Mouse (Mus musculus) right cerebral cortex, postnatal 14 days (tissue): ENCODE data around the gene Sgms1.

Experiments used
- DNase-seq: peaks from one replicate; pipeline ENCODE4 v3.0.0; 2022

The Sgms1 gene

GRCm38 (mm10) chr19:32353447-32353846 lies 36.1 kb downstream of the Sgms1 start:
- no peak for DNase-seq

- DNase-seq: no peak
Measured at GRCm38 (mm10) chr19:32348955-32349654, 40.4 kb downstream of the Sgms1 start.

GRCm38 (mm10) chr19:32347491-32347890 lies 42.0 kb downstream of the Sgms1 start:
- DNase-seq: no peak

- DNase-seq: no peak
Measured at GRCm38 (mm10) chr19:32346624-32347341, 42.7 kb downstream of the Sgms1 start.

- no peak for DNase-seq
Measured at GRCm38 (mm10) chr19:32346176-32346575, 43.3 kb downstream of the Sgms1 start.

GRCm38 (mm10) chr19:32345181-32345745 lies 44.3 kb downstream of the Sgms1 start:
- DNase-seq: no peak

GRCm38 (mm10) chr19:32344738-32345121 lies 44.8 kb downstream of the Sgms1 start:
- DNase-seq: no peak

- no peak for DNase-seq
Measured at GRCm38 (mm10) chr19:32343937-32344737, 45.4 kb downstream of the Sgms1 start.

GRCm38 (mm10) chr19:32342436-32342835 lies 47.1 kb downstream of the Sgms1 start:
- DNase-seq: no peak

- DNase-seq: no peak
Measured at GRCm38 (mm10) chr19:32341091-32341490, 48.4 kb downstream of the Sgms1 start.

- no peak for DNase-seq
Measured at GRCm38 (mm10) chr19:32340168-32340567, 49.3 kb downstream of the Sgms1 start.

GRCm38 (mm10) chr19:32337708-32338107 lies 51.8 kb downstream of the Sgms1 start:
- no peak for DNase-seq

GRCm38 (mm10) chr19:32334751-32335150 lies 54.8 kb downstream of the Sgms1 start:
- DNase-seq: no peak

- DNase-seq: no peak
Measured at GRCm38 (mm10) chr19:32333544-32333943, 56.0 kb downstream of the Sgms1 start.

- no peak for DNase-seq
Measured at GRCm38 (mm10) chr19:32332779-32333460, 56.6 kb downstream of the Sgms1 start.

GRCm38 (mm10) chr19:32330231-32330630 lies 59.3 kb downstream of the Sgms1 start:
- no peak for DNase-seq

GRCm38 (mm10) chr19:32329511-32329910 lies 60.0 kb downstream of the Sgms1 start:
- no peak for DNase-seq

GRCm38 (mm10) chr19:32328089-32328828 lies 61.3 kb downstream of the Sgms1 start:
- DNase-seq: no peak

GRCm38 (mm10) chr19:32326621-32327021 lies 62.9 kb downstream of the Sgms1 start:
- DNase-seq: no peak

- DNase-seq: no peak
Measured at GRCm38 (mm10) chr19:32326156-32326555, 63.4 kb downstream of the Sgms1 start.

- DNase-seq: no peak
Measured at GRCm38 (mm10) chr19:32325100-32325768, 64.3 kb downstream of the Sgms1 start.
